Mouse (Mus musculus) lung, embryonic 16.5 days (tissue): Measurements from ENCODE around the gene Flywch1. TPM values are rescaled to one million over a fixed set of nuclear protein-coding genes. Genes with fewer than 3 reads are reported as not detected.

Source experiments
- ATAC-seq: fragments of 200-750 bp; cut with Nextera tagmentation; 2 replicates; pipeline ENCODE4 v1.8.0; 2017; ENCODE audit warnings: low read depth, mild to moderate bottlenecking, moderate library complexity
- H3K27ac ChIP-seq: fragments of 300-500 bp; sonication (generic); 2 replicates; pipeline ENCODE4 v1.5.1; 2014; ENCODE audit warnings: mild to moderate bottlenecking, control low read depth, low read length
- H3K27me3 ChIP-seq: fragments of 300-500 bp; sonication (generic); 2 replicates; pipeline ENCODE4 v1.6.1; 2014; ENCODE audit warnings: low read depth, low read length, mixed read lengths; ENCODE audit not compliant: control insufficient read depth, insufficient read depth
- H3K36me3 ChIP-seq: fragments of 300-500 bp; sonication (generic); 2 replicates; pipeline ENCODE4 v1.6.1; 2014; ENCODE audit warnings: low read length; ENCODE audit not compliant: control insufficient read depth, insufficient read depth
- H3K4me1 ChIP-seq: fragments of 300-500 bp; sonication (generic); replicated peaks from 2 replicates; pipeline ENCODE4 v1.6.1; 2014; ENCODE audit warnings: low read length, mixed read lengths; ENCODE audit not compliant: control insufficient read depth, insufficient read depth
- H3K4me2 ChIP-seq: fragments of 300-500 bp; sonication (generic); 2 replicates; pipeline ENCODE4 v1.6.1; 2014; ENCODE audit warnings: low read depth, low read length, control low read depth
- H3K4me3 ChIP-seq: fragments of 300-500 bp; sonication (generic); 2 replicates; pipeline ENCODE4 v1.5.1; 2014; ENCODE audit warnings: mild to moderate bottlenecking, low read length, control low read depth
- H3K9ac ChIP-seq: fragments of 300-500 bp; sonication (generic); 2 replicates; pipeline ENCODE4 v1.6.1; 2014; ENCODE audit warnings: low read length, control low read depth
- H3K9me3 ChIP-seq: fragments of 300-500 bp; sonication (generic); 2 replicates; pipeline ENCODE4 v1.6.1; 2016; ENCODE audit warnings: low read length; ENCODE audit not compliant: control insufficient read depth
- WGBS: fragments of 180-500 bp; shearing (Covaris S2); extraction: QIAGEN DNeasy Blood & Tissue Kit; methylation state at CpG from one replicate; pipeline ENCODE4 v1.1.7; 2014; 5-methylcytosine and 5-hydroxymethylcytosine counted together
- polyA plus RNA-seq: library from polyadenylated mRNA; unstranded; fragments of >200 nt; fragmentation: Nextera tagmentation; extraction: Ambion mirVana; gene quantifications from 2 replicates; pipeline ENCODE4 v1.2.1, GENCODE M21; 2015

Gene Flywch1
- polyA plus RNA-seq, 1 experiment from 2014 or later: 65.2 TPM

- WGBS: 46% methylated on average over 38 of the region's 38 CpGs
- H3K4me3 ChIP-seq: no peak overlapping the region
- peaks cover 60% of the 10 kb centered on the region for H3K27me3 ChIP-seq
- no peak overlapping the region for H3K27ac ChIP-seq
- no peak overlapping the region for H3K4me2 ChIP-seq
- H3K4me1 ChIP-seq: peaks cover 43% of the 10 kb centered on the region
- no peak overlapping the region for H3K9ac ChIP-seq
- no peaks in the 10 kb centered on the region for H3K9me3 ChIP-seq
- ATAC-seq: no peak
- peaks cover 9% of the 10 kb centered on the region for H3K36me3 ChIP-seq
Measured at GRCm38 (mm10) chr17:23741359-23742209, 29.8 kb downstream of the Flywch1 start.

GRCm38 (mm10) chr17:23740598-23741021, 30.8 kb downstream of the Flywch1 start, which contains the start of gene Paqr4:
Paqr4 (minus strand) TSS chr17:23740867.
- H3K4me1 ChIP-seq: peaks cover 39% of the 10 kb centered on the region

DNA sequence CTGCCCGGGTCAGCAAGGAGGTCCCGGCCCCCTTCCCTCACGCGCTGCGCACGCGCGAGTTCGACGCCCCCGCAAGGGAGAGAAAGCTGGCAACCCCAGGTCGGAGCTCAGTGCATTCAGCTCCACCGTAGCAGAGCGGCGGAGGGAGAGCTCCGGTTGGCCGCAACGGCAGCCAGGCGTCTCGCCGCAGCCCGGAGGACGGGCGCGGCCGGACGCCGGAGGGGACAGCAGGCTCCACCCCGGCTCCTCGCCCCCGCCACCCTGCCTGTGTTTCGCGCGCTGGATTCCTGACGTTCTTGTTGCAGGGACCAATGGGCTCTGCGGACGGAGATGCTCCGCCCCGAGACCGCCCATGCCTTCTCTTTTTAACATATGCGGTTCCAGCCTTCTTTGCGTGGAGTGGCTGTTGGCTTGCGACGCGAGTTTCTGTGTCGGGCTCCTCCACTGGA, 31.2 kb downstream of the Flywch1 start:
- H3K4me2 ChIP-seq: peak overlapping the region; percentile 96
- peaks cover 46% of the 10 kb centered on the region for H3K27me3 ChIP-seq
- H3K9ac ChIP-seq: peak overlapping the region; percentile 85
- peak; percentile 91 for ATAC-seq
- WGBS: under 1% methylated on average over 45 of the region's 46 CpGs
- peaks cover 15% of the 10 kb centered on the region for H3K36me3 ChIP-seq
- H3K4me3 ChIP-seq: peak overlapping the region; percentile 84
- H3K9me3 ChIP-seq: no peaks in the 10 kb centered on the region
- peak overlapping the region; percentile 88 for H3K27ac ChIP-seq
- peaks cover 35% of the 10 kb centered on the region for H3K4me1 ChIP-seq

More at GRCm38 (mm10) chr17:23740598-23741021, 30.8 kb downstream of the Flywch1 start, which contains the start of gene Paqr4:
- Histone ChIP-seq H3K9me3 (no peaks in the 10 kb centered on the region), H3K9ac (peak within 1 kb of the TSS; percentile 85), H3K4me3 (peak within 1 kb of the TSS; percentile 84), H3K36me3 (peaks cover 15% of the 10 kb centered on the region), H3K27me3 (peaks cover 50% of the 10 kb centered on the region), H3K4me2 (peak within 1 kb of the TSS; percentile 96), H3K27ac (peak within 1 kb of the TSS; percentile 88)
- 3% methylated on average over 13 of the region's 13 CpGs for whole genome bisulfite sequencing
- ATAC-seq: peak; percentile 44

GRCm38 (mm10) chr17:23739202-23740135, 31.9 kb downstream of the Flywch1 start:
- WGBS: under 1% methylated on average over 46 of the region's 48 CpGs
- Histone ChIP-seq H3K9me3 (no peaks in the 10 kb centered on the region), H3K4me3 (peak overlapping the region; percentile 84), H3K36me3 (peaks cover 15% of the 10 kb centered on the region), H3K27me3 (peaks cover 39% of the 10 kb centered on the region), H3K4me2 (peak overlapping the region; percentile 96), H3K27ac (peak overlapping the region; percentile 88), H3K9ac (peak overlapping the region; percentile 85), H3K4me1 (peaks cover 33% of the 10 kb centered on the region)
- ATAC-seq: peak; percentile 51

DNA sequence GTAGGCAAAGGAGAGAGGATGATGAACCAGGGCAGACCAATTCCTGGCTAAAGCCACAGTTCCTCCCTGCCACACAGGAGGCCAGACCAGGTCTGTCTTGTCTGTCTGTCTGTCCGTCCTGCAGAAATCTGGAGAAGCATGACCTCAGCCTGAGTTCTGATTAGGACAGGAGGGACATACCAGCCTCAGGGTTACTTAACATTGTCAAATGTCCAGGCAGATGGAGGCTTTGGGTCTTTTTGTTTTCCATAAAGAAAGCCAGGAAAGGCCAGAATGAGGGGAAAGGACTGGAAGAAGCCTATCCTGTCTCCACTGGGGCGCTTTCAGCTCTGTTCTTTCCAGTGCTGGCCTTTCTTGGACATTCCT, 32.6 kb downstream of the Flywch1 start:
- Histone ChIP-seq H3K27ac (peak overlapping the region; percentile 88), H3K27me3 (peaks cover 32% of the 10 kb centered on the region), H3K4me3 (peak overlapping the region; percentile 84), H3K36me3 (peaks cover 15% of the 10 kb centered on the region), H3K9ac (peak overlapping the region; percentile 85), H3K4me2 (peak overlapping the region; percentile 96), H3K4me1 (peaks cover 36% of the 10 kb centered on the region), H3K9me3 (no peaks in the 10 kb centered on the region)
- no peak for ATAC-seq
- 43% methylated on average over 2 of the region's 2 CpGs for WGBS

GRCm38 (mm10) chr17:23737493-23738445, 33.6 kb downstream of the Flywch1 start:
- H3K9ac ChIP-seq: peak overlapping the region; percentile 32; the same call in 1 of the 2 replicates
- 0 out of 2 replicates have a peak overlapping the region, but pooled peaks have one; percentile 88 for H3K27ac ChIP-seq
- peaks cover 22% of the 10 kb centered on the region for H3K27me3 ChIP-seq
- peak overlapping the region; percentile 96 for H3K4me2 ChIP-seq
- 63% methylated on average over 15 of the region's 15 CpGs for WGBS
- no peaks in the 10 kb centered on the region for H3K9me3 ChIP-seq
- H3K4me3 ChIP-seq: peak overlapping the region; percentile 84
- H3K4me1 ChIP-seq: peaks cover 37% of the 10 kb centered on the region
- peaks cover 15% of the 10 kb centered on the region for H3K36me3 ChIP-seq
- ATAC-seq: no peak

- no peak overlapping the region for H3K9ac ChIP-seq
- H3K4me1 ChIP-seq: peaks cover 23% of the 10 kb centered on the region
- H3K27ac ChIP-seq: no peak overlapping the region
- no peak overlapping the region for H3K4me3 ChIP-seq
- H3K27me3 ChIP-seq: no peaks in the 10 kb centered on the region
- 40% methylated on average over 1 of the region's 1 CpGs for WGBS
- ATAC-seq: peak; percentile 39
- peaks cover 15% of the 10 kb centered on the region for H3K36me3 ChIP-seq
- no peak overlapping the region for H3K4me2 ChIP-seq
- no peaks in the 10 kb centered on the region for H3K9me3 ChIP-seq
Measured at GRCm38 (mm10) chr17:23734341-23734740, 37.1 kb downstream of the Flywch1 start.

GRCm38 (mm10) chr17:23730441-23730840, 41.0 kb downstream of the Flywch1 start:
- Histone ChIP-seq H3K9ac (no peak overlapping the region), H3K4me1 (peaks cover 16% of the 10 kb centered on the region), H3K9me3 (no peaks in the 10 kb centered on the region), H3K4me3 (no peak overlapping the region), H3K36me3 (no peaks in the 10 kb centered on the region; the same call in 1 of the 2 replicates), H3K27ac (no peak overlapping the region), H3K27me3 (no peaks in the 10 kb centered on the region), H3K4me2 (no peak overlapping the region)
- WGBS: 56% methylated on average over 1 of the region's 1 CpGs
- ATAC-seq: no peak
